Mouse (Mus musculus) kidney, embryonic 15.5 days (tissue): ENCODE measurements around the gene Cenpn. TPM values are rescaled to one million over a fixed set of nuclear protein-coding genes. Genes with fewer than 3 reads are reported as not detected.

ENCODE experiments used
- ATAC-seq: fragments of 200-750 bp; cut with Nextera tagmentation; replicated peaks from 2 replicates; pipeline ENCODE4 v1.8.0; 2017; ENCODE audit warnings: moderate TSS enrichment; ENCODE audit not compliant: low FRiP score
- H3K27ac ChIP-seq: fragments of 300-500 bp; sonication (generic); 2 replicates; pipeline ENCODE4 v1.5.1; 2015; ENCODE audit warnings: mild to moderate bottlenecking, inconsistent platforms
- H3K27me3 ChIP-seq: fragments of 300-500 bp; sonication (generic); 2 replicates; pipeline ENCODE4 v1.6.1; 2015; ENCODE audit warnings: inconsistent platforms
- H3K36me3 ChIP-seq: fragments of 300-500 bp; sonication (generic); 2 replicates; pipeline ENCODE4 v1.6.1; 2015; ENCODE audit warnings: inconsistent platforms
- H3K4me1 ChIP-seq: fragments of 300-500 bp; sonication (generic); 2 replicates; pipeline ENCODE4 v1.6.1; 2015; ENCODE audit warnings: inconsistent platforms
- H3K4me2 ChIP-seq: fragments of 300-500 bp; sonication (generic); 2 replicates; pipeline ENCODE4 v1.6.1; 2015; ENCODE audit warnings: moderate library complexity, mild to moderate bottlenecking, inconsistent platforms
- H3K4me3 ChIP-seq: fragments of 300-500 bp; sonication (generic); replicated peaks from 2 replicates; pipeline ENCODE4 v1.5.1; 2015; ENCODE audit warnings: mild to moderate bottlenecking, inconsistent platforms
- H3K9ac ChIP-seq: fragments of 300-500 bp; sonication (generic); 2 replicates; pipeline ENCODE4 v1.6.1; 2015; ENCODE audit warnings: mild to moderate bottlenecking, inconsistent platforms
- H3K9me3 ChIP-seq: fragments of 300-500 bp; sonication (generic); replicated peaks from 2 replicates; pipeline ENCODE4 v1.6.1; 2016; ENCODE audit warnings: inconsistent platforms
- WGBS: fragments of 180-500 bp; shearing (Covaris S2); methylation state at CpG from one replicate; pipeline ENCODE4 v1.1.7; 2015; ENCODE audit warnings: mixed read lengths; 5-methylcytosine and 5-hydroxymethylcytosine counted together
- polyA plus RNA-seq: library from polyadenylated mRNA; unstranded; fragments of >200 nt; fragmentation: Nextera tagmentation; extraction: Ambion mirVana; gene quantifications from 2 replicates; pipeline ENCODE4 v1.2.1, GENCODE M21; 2015

Gene Cenpn
- polyA plus RNA-seq, 1 experiment from 2014 or later: 45.9 TPM

GRCm38 (mm10) chr8:116975606-116976005 lies 54.1 kb downstream of the Cenpn start:
- ATAC-seq: no peak
- Histone ChIP-seq H3K4me2 (no peak overlapping the region), H3K9me3 (no peaks in the 10 kb centered on the region)

GRCm38 (mm10) chr8:116978052-116978451 lies 56.5 kb downstream of the Cenpn start:
- Histone ChIP-seq H3K9ac (peak overlapping the region; percentile 47), H3K4me2 (peak overlapping the region; percentile 88), H3K27ac (no peak overlapping the region; the same call in 1 of the 2 replicates), H3K36me3 (peaks cover 20% of the 10 kb centered on the region), H3K27me3 (no peaks in the 10 kb centered on the region), H3K4me1 (peaks cover 27% of the 10 kb centered on the region), H3K9me3 (no peaks in the 10 kb centered on the region), H3K4me3 (peak overlapping the region; percentile 79)
- WGBS: 35% methylated on average over 8 of the region's 8 CpGs
- ATAC-seq: no peak

More at GRCm38 (mm10) chr8:116975606-116976005, 54.1 kb downstream of the Cenpn start:
- no peak overlapping the region for H3K4me3 ChIP-seq
- H3K9ac ChIP-seq: no peak overlapping the region
- 50% methylated on average over 5 of the region's 5 CpGs for WGBS
- H3K4me1 ChIP-seq: peaks cover 27% of the 10 kb centered on the region
- no peaks in the 10 kb centered on the region for H3K27me3 ChIP-seq
- no peak overlapping the region; the same call in 1 of the 2 replicates for H3K27ac ChIP-seq
- no peaks in the 10 kb centered on the region for H3K36me3 ChIP-seq

GRCm38 (mm10) chr8:116978631-116979256 lies 57.2 kb downstream of the Cenpn start, which contains the start of gene 1700030J22Rik:
Gene 1700030J22Rik, minus strand, starts transcription at chr8:116978959.
- peak; percentile 98 for ATAC-seq
- H3K4me1 ChIP-seq: peaks cover 27% of the 10 kb centered on the region
- peak within 1 kb of the TSS; percentile 88 for H3K4me2 ChIP-seq
- H3K36me3 ChIP-seq: peaks cover 27% of the 10 kb centered on the region
- H3K27me3 ChIP-seq: no peaks in the 10 kb centered on the region
- peak within 1 kb of the TSS; percentile 79 for H3K4me3 ChIP-seq
- no peaks in the 10 kb centered on the region for H3K9me3 ChIP-seq
- H3K27ac ChIP-seq: peak within 1 kb of the TSS; percentile 65; the same call in 1 of the 2 replicates
- H3K9ac ChIP-seq: peak within 1 kb of the TSS; percentile 47
- under 1% methylated on average over 46 of the region's 46 CpGs for WGBS

GRCm38 (mm10) chr8:116980117-116980516 lies 58.6 kb downstream of the Cenpn start:
- Histone ChIP-seq H3K36me3 (peaks cover 39% of the 10 kb centered on the region), H3K27me3 (no peaks in the 10 kb centered on the region), H3K9ac (no peak overlapping the region), H3K4me3 (no peak overlapping the region), H3K4me1 (peaks cover 25% of the 10 kb centered on the region), H3K27ac (no peak overlapping the region), H3K9me3 (no peaks in the 10 kb centered on the region), H3K4me2 (0 out of 2 replicates have a peak overlapping the region, but pooled peaks have one; percentile 31)
- ATAC-seq: no peak
- 13% methylated on average over 4 of the region's 4 CpGs for WGBS

- no peak overlapping the region for H3K9ac ChIP-seq
- H3K27ac ChIP-seq: no peak overlapping the region
- no peak for ATAC-seq
- peaks cover 22% of the 10 kb centered on the region for H3K4me1 ChIP-seq
- H3K9me3 ChIP-seq: no peaks in the 10 kb centered on the region
- WGBS: 96% methylated on average over 3 of the region's 3 CpGs
- H3K36me3 ChIP-seq: peaks cover 48% of the 10 kb centered on the region
- H3K4me2 ChIP-seq: no peak overlapping the region
- no peaks in the 10 kb centered on the region for H3K27me3 ChIP-seq
- no peak overlapping the region for H3K4me3 ChIP-seq
Observed at GRCm38 (mm10) chr8:116989842-116990241, 68.3 kb downstream of the Cenpn start.

Other genes with a start within 250 kb of the Cenpn start
- 8.4 and 9.3 TPM in 2 replicates for gene Cdyl2, start 188.7 kb upstream of the Cenpn start, polyA plus RNA-seq
- gene Cmc2, start 275 bp upstream of the Cenpn start, polyA plus RNA-seq: 85.6 and 87.7 TPM in 2 replicates
- 11.3 and 12.3 TPM in 2 replicates for gene Atmin, start 21.7 kb downstream of the Cenpn start, polyA plus RNA-seq
- 2.4 and 2.5 TPM in 2 replicates for gene 1700030J22Rik, start 57.2 kb downstream of the Cenpn start, polyA plus RNA-seq
- 174 and 176 TPM in 2 replicates for gene Gcsh, start 71.8 kb downstream of the Cenpn start, polyA plus RNA-seq
- gene Pkd1l2, start 160.7 kb downstream of the Cenpn start, polyA plus RNA-seq: 0.05 and 0.10 TPM in 2 replicates
- gene Bco1, start 174.1 kb downstream of the Cenpn start, polyA plus RNA-seq: 0.33 and 0.36 TPM in 2 replicates
- 1.9 TPM in 2 replicates for gene Gan, start 236.4 kb downstream of the Cenpn start, polyA plus RNA-seq